Mouse (Mus musculus) limb, embryonic 15.5 days (tissue): ENCODE measurements at regions not wholly inside any gene's neighbourhood (a gene's known extent, or its start where the extent isn't known, plus 50 kb on each side); places are given as distances from the start of the nearest gene placed in this dataset.
A peak's percentile ranks its signal among the peaks of the same experiment; 100 is the strongest.

ENCODE experiments used
- ATAC-seq: fragments of 200-750 bp; cut with Nextera tagmentation; 2 replicates; pipeline ENCODE4 v1.8.0; 2017; ENCODE audit warnings: low read depth, moderate TSS enrichment; ENCODE audit not compliant: insufficient number of reproducible peaks, low FRiP score, low TSS enrichment
- H3K27ac ChIP-seq: fragments of 300-500 bp; sonication (generic); 2 replicates; pipeline ENCODE4 v1.5.1; 2015; ENCODE audit warnings: moderate library complexity, mild to moderate bottlenecking, inconsistent platforms
- H3K27me3 ChIP-seq: fragments of 300-500 bp; sonication (generic); 2 replicates; pipeline ENCODE4 v1.6.1; 2015; ENCODE audit warnings: inconsistent platforms
- H3K36me3 ChIP-seq: fragments of 300-500 bp; sonication (generic); 2 replicates; pipeline ENCODE4 v1.6.1; 2015; ENCODE audit warnings: inconsistent platforms
- H3K4me1 ChIP-seq: fragments of 300-500 bp; sonication (generic); 2 replicates; pipeline ENCODE4 v1.6.1; 2015; ENCODE audit warnings: inconsistent platforms
- H3K4me2 ChIP-seq: fragments of 300-500 bp; sonication (generic); 2 replicates; pipeline ENCODE4 v1.6.1; 2015; ENCODE audit warnings: mild to moderate bottlenecking, inconsistent platforms
- H3K4me3 ChIP-seq: fragments of 300-500 bp; sonication (generic); 2 replicates; pipeline ENCODE4 v1.5.1; 2015; ENCODE audit warnings: mild to moderate bottlenecking, inconsistent platforms
- H3K9ac ChIP-seq: fragments of 300-500 bp; sonication (generic); 2 replicates; pipeline ENCODE4 v1.6.1; 2015; ENCODE audit warnings: inconsistent platforms
- H3K9me3 ChIP-seq: fragments of 300-500 bp; sonication (generic); 2 replicates; pipeline ENCODE4 v1.6.1; 2016; ENCODE audit warnings: inconsistent platforms
- WGBS: fragments of 180-500 bp; shearing (Covaris S2); methylation state at CpG from one replicate; pipeline ENCODE4 v1.1.7; 2015; 5-methylcytosine and 5-hydroxymethylcytosine counted together

- ATAC-seq = no peak
- H3K4me3 ChIP-seq = no peak overlapping the region
- no peaks in the 10 kb centered on the region for H3K27me3 ChIP-seq
- H3K4me1 ChIP-seq = no peaks in the 10 kb centered on the region
- H3K4me2 ChIP-seq = no peak overlapping the region
- WGBS = 39% methylated on average over 2 of the region's 2 CpGs
- no peak overlapping the region for H3K27ac ChIP-seq
- no peaks in the 10 kb centered on the region for H3K36me3 ChIP-seq
- H3K9ac ChIP-seq = no peak overlapping the region
- no peaks in the 10 kb centered on the region for H3K9me3 ChIP-seq
These were observed 222.0 kb downstream of the Zic3 start for GRCm38 (mm10) chrX:58244544-58244943.

- no peaks in the 10 kb centered on the region for H3K9me3 ChIP-seq
- WGBS = 32% methylated on average over 8 of the region's 8 CpGs
- H3K27me3 ChIP-seq = no peaks in the 10 kb centered on the region
- H3K4me3 ChIP-seq = no peak overlapping the region
- H3K4me2 ChIP-seq = 0 out of 2 replicates have a peak overlapping the region, but pooled peaks have one; percentile 19
- no peak for ATAC-seq
- no peaks in the 10 kb centered on the region for H3K36me3 ChIP-seq
- H3K27ac ChIP-seq = no peak overlapping the region
- H3K9ac ChIP-seq = no peak overlapping the region
- H3K4me1 ChIP-seq = no peaks in the 10 kb centered on the region
These were observed 233.5 kb downstream of the Zic3 start for GRCm38 (mm10) chrX:58256043-58256442.

GRCm38 (mm10) chrX:58282903-58283302, 260.4 kb downstream of the Zic3 start:
- no peak overlapping the region for H3K27ac ChIP-seq
- no peaks in the 10 kb centered on the region for H3K27me3 ChIP-seq
- no peak overlapping the region for H3K9ac ChIP-seq
- 81% methylated on average over 2 of the region's 2 CpGs for WGBS
- H3K4me2 ChIP-seq = no peak overlapping the region
- H3K4me3 ChIP-seq = no peak overlapping the region
- no peaks in the 10 kb centered on the region for H3K36me3 ChIP-seq
- H3K4me1 ChIP-seq = no peaks in the 10 kb centered on the region
- ATAC-seq = no peak
- no peaks in the 10 kb centered on the region for H3K9me3 ChIP-seq

GRCm38 (mm10) chrX:58322832-58323231, 300.3 kb downstream of the Zic3 start:
- H3K9me3 ChIP-seq = no peaks in the 10 kb centered on the region
- H3K27me3 ChIP-seq = no peaks in the 10 kb centered on the region
- no peak overlapping the region for H3K9ac ChIP-seq
- H3K4me1 ChIP-seq = no peaks in the 10 kb centered on the region
- no peak overlapping the region for H3K27ac ChIP-seq
- no peak overlapping the region for H3K4me2 ChIP-seq
- no peaks in the 10 kb centered on the region for H3K36me3 ChIP-seq
- no peak overlapping the region for H3K4me3 ChIP-seq
- 0 out of 2 replicates have a peak, but pooled peaks have one; percentile 35 for ATAC-seq

- no peaks in the 10 kb centered on the region for H3K9me3 ChIP-seq
- H3K4me2 ChIP-seq = no peak overlapping the region
- H3K27ac ChIP-seq = no peak overlapping the region
- H3K4me1 ChIP-seq = no peaks in the 10 kb centered on the region
- ATAC-seq = no peak
- H3K36me3 ChIP-seq = no peaks in the 10 kb centered on the region
- no peaks in the 10 kb centered on the region for H3K27me3 ChIP-seq
- 56% methylated on average over 5 of the region's 5 CpGs for WGBS
- H3K9ac ChIP-seq = no peak overlapping the region
- no peak overlapping the region for H3K4me3 ChIP-seq
These were observed 329.1 kb downstream of the Zic3 start for GRCm38 (mm10) chrX:58351606-58352005.

GRCm38 (mm10) chrX:58377926-58378325, 355.4 kb downstream of the Zic3 start:
- Histone ChIP-seq H3K9me3 (no peaks in the 10 kb centered on the region), H3K27me3 (no peaks in the 10 kb centered on the region), H3K9ac (no peak overlapping the region), H3K4me1 (no peaks in the 10 kb centered on the region), H3K36me3 (no peaks in the 10 kb centered on the region), H3K27ac (no peak overlapping the region), H3K4me2 (no peak overlapping the region), H3K4me3 (no peak overlapping the region)
- ATAC-seq = no peak
- 63% methylated on average over 3 of the region's 3 CpGs for WGBS
